Mouse (Mus musculus) liver (tissue): ENCODE measurements at regions not wholly inside any gene's neighbourhood (a gene's known extent, or its start where the extent isn't known, plus 50 kb on each side); places are given as distances from the start of the nearest gene placed in this dataset.

Experiments used
- DNase-seq: peaks from one replicate; pipeline ENCODE4 v3.0.0-alpha.2; 2020; ENCODE audit warnings: mixed read lengths

- DNase-seq: no peak
These were observed 56.8 kb downstream of the Fam110c start for GRCm38 (mm10) chr12:31130434-31130833.

GRCm38 (mm10) chr12:31134465-31134992 is 60.9 kb downstream of the Fam110c start:
- DNase-seq: no peak

- DNase-seq: no peak
These were observed 62.7 kb downstream of the Fam110c start for GRCm38 (mm10) chr12:31136364-31136763.

GRCm38 (mm10) chr12:31136911-31137310 is 63.2 kb downstream of the Fam110c start:
- DNase-seq: no peak

GRCm38 (mm10) chr12:31137431-31137830 is 63.8 kb downstream of the Fam110c start:
- DNase-seq: no peak

GRCm38 (mm10) chr12:31139853-31140252 is 66.2 kb downstream of the Fam110c start:
- DNase-seq: no peak

- no peak for DNase-seq
These were observed 69.6 kb downstream of the Fam110c start for GRCm38 (mm10) chr12:31143266-31143665.

GRCm38 (mm10) chr12:31145032-31145781 is 71.5 kb downstream of the Fam110c start:
- DNase-seq: no peak

- DNase-seq: no peak
These were observed 75.0 kb downstream of the Fam110c start for GRCm38 (mm10) chr12:31148417-31149356.

GRCm38 (mm10) chr12:31153720-31154119 is 80.1 kb downstream of the Fam110c start:
- no peak for DNase-seq

GRCm38 (mm10) chr12:31154608-31155011 is 80.9 kb downstream of the Fam110c start:
- no peak for DNase-seq

GRCm38 (mm10) chr12:31156154-31156720 is 82.6 kb downstream of the Fam110c start:
- DNase-seq: no peak

- DNase-seq: no peak
These were observed 83.1 kb upstream of the Gm6993 start for GRCm38 (mm10) chr12:31157453-31157852.

GRCm38 (mm10) chr12:31157890-31158289 is 82.7 kb upstream of the Gm6993 start:
- no peak for DNase-seq

- no peak for DNase-seq
These were observed 81.7 kb upstream of the Gm6993 start for GRCm38 (mm10) chr12:31158885-31159284.

- DNase-seq: no peak
These were observed 81.2 kb upstream of the Gm6993 start for GRCm38 (mm10) chr12:31159378-31159777.

GRCm38 (mm10) chr12:31168221-31168890 is 72.2 kb upstream of the Gm6993 start:
- no peak for DNase-seq

- DNase-seq: no peak
These were observed 70.5 kb upstream of the Gm6993 start for GRCm38 (mm10) chr12:31170111-31170510.

GRCm38 (mm10) chr12:31170546-31171160 is 69.9 kb upstream of the Gm6993 start:
- no peak for DNase-seq

- no peak for DNase-seq
These were observed 68.6 kb upstream of the Gm6993 start for GRCm38 (mm10) chr12:31171992-31172391.

- DNase-seq: no peak
These were observed 67.9 kb upstream of the Gm6993 start for GRCm38 (mm10) chr12:31172451-31173318.
